Mouse (Mus musculus) gastrocnemius, adult 18-20 months (tissue): ENCODE data around the gene Kcne3. TPM values are rescaled to one million over a fixed set of nuclear protein-coding genes. Genes with fewer than 3 reads are reported as not detected.
A peak's percentile ranks its signal among the peaks of the same experiment; 100 is the strongest.

ENCODE experiments used
- DNase-seq: peaks from one replicate; pipeline ENCODE4 v3.0.0; 2021; ENCODE audit warnings: low spot score
- long read RNA-seq, 2 experiments: library from polyadenylated mRNA; stranded (forward); transcript quantifications; one replicate each; pipeline ENCODE4 v2.0.0; 2021
- total RNA-seq, 2 experiments: library from RNA; stranded (reverse); gene quantifications; 2 replicates each; pipeline ENCODE4 v1.2.3; 2021

Gene Kcne3
- total RNA-seq, result under 1 TPM; 0.39 to 0.55 TPM
- long read RNA-seq, experiment 1, result 0 reads
- long read RNA-seq, experiment 2, result 0 reads

DNA sequence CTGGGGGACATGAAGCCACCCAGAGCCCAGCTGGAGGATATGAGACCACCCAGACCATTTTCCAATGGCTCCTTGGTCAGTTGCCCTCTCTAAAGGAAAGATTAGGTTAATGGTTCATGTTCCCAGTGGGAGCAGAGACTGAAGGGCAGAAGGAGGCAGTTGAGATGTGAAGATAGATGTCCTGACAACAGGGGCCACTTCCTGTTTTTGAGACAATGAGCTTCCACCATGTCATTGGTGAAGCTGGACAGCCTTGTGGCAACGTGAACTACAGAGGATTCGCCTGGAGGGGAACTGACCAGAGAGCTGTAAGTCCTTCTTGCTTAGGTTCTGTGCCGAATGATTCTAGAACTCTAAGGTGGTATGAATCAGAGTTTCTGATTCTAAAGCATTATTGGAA, at the start of gene Kcne3:
Gene Kcne3 (plus strand): TSS at position 234 of the 400 bp plus-strand sequence.
- no peak for DNase-seq

DNA sequence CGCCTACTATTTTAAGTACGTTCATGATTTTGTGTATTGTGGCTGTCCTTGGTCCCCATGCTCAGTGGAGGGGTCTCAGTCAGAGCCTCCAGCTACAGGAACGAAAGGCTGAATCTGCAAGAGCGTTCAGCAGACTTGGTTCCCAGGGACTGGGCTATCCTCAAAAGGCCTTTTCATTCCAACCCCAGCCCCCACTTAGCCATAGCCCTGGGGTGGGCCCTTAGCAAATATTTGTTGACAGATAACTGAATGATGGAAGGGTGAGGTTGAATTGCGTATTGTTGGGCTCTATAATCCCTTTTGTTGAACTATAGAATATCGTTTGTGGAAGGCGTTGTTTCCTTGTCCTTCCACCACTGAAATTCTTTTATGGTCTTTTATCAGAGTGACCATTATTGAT, 49.8 kb upstream of the Kcne3 start:
- no peak for DNase-seq

GRCm38 (mm10) chr7:100128262-100129041, 47.9 kb upstream of the Kcne3 start:
- no peak for DNase-seq

DNA sequence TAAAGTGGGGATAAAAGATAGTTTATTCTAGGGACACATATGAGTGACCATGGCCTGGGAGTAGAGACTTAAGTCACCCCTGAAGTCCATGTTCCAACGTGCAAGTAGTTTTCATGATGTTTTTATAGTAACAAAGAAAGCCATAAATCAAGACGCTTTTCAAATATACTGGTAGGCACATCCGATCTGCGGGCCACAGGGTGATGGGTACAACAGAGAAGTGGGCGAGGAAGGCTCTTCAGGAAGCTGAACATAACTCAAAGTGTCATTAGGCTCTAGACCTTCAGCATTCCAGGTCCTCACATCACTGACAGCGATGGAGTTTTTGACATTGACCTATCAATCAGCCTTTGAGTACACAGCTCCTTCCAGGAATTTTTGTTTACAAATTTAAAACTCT, 45.7 kb upstream of the Kcne3 start:
- DNase-seq, result no peak

DNA sequence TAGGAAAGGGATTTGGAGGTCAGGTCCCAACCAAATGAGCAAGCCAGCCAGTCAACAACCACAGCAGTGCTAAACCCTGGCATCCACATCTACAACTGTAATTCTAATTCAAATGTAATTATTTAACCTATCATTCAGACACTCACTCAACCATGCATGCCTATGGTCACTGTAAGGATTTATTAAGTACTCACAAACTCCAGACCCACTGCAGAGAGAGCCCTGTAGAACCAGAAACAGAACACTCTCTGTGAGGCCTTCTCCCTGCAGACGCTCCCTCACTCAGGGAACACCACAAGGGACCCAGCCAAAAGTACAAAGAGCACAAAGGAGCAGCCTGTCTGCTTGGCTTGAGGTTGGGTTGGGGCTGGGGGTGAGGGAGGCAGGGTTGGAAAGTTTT, 43.9 kb upstream of the Kcne3 start:
- DNase-seq, result no peak

DNA sequence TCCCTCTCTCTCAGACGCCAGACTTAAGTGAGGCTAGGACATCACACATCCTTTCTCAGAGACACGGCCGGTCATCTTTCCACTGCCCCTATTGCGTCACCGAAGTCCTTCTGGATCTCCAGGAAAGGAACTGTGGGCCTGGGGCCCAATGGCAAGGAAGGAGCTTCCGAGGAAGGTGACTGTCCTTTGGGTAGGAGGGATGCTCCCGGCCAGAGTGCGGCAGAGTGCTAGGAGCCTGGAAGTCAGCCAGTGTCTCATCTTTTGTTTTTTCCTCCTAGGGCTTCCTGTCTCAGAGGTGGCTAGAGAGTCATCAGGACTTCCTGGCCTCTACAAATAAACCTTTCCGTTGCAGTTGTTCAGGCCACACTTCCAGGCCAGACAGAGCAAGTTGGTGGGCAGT, 39.3 kb upstream of the Kcne3 start:
- DNase-seq, result no peak

- no peak for DNase-seq
Measured at GRCm38 (mm10) chr7:100138075-100138474, 38.2 kb upstream of the Kcne3 start.

DNA sequence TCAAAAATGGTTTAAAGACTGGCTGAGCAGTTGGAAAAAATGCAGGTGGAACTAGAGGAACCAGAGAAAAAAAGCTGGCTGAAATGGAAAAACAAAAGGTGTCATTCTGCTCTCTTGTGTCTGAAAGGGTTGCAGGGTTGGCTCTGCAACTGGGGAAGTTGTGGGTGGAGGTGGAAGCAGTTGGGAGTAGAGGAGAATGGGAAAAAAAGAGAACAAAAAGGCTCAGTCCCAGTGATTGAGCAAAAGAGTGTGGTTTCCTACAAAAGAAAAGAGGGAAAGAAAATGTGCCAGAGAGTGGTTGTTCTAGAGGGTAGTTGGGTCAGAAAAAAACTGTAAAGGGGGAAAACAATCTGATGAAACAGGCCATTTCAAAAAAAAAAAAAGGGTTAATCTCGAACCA, 35.7 kb upstream of the Kcne3 start:
- no peak for DNase-seq

GRCm38 (mm10) chr7:100148586-100148985, 27.7 kb upstream of the Kcne3 start:
- no peak for DNase-seq

DNA sequence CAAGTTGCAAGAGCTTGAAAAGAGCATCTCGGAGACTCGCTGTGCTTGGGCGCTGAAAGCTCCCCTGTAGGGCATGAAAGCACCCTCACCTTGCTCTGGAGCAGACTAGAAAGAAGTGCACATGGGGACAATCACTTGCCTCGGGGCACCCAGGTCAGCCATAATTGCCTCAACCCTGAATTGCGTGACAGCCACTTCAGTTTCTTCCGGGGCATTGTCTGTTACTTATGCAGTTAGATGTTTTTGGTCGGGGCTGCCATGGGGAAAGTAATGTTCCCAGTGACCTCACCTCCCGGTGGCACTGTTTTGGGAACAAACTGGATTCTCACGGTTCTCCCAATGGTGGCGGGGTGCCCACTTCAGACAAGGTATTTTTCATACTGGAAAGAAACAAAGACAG, 26.2 kb upstream of the Kcne3 start:
- no peak for DNase-seq

GRCm38 (mm10) chr7:100150626-100151025, 25.7 kb upstream of the Kcne3 start:
- DNase-seq, result no peak

- no peak for DNase-seq
Measured at GRCm38 (mm10) chr7:100157669-100158068, 18.6 kb upstream of the Kcne3 start.

DNA sequence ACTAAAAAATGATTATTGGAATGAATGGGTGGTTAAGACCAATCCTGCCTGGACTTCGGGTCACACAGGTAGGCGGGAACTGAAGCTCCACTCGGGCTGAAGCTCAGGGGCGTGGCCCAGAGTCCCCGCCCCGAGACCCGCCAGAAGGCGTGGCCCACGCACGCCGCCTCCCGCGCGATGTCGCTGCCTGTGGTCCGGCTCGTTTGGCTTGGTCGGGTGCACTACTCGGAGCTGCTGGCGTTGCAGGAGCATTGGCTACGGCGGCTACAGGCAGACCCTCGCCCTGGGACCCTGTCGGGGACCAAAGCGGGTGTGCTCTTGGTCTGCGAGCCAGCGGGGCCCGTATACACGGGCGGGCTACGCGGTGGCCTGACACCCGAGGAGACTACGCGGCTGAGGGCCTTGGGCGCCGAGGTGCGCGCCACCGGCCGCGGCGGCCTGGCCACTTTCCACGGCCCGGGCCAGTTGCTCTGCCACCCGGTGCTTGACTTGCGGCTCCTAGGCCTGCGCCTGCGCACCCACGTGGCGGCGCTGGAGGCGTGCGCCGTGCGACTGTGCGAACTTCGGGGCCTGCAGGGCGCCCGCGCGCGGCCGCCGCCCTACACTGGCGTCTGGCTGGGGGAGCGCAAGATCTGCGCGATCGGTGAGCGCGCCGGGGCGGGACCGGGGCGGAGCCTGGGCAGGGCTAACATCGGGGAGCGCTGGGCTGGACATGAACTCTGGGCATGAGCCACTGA, 17.0 kb upstream of the Kcne3 start, which contains the start of gene Lipt2:
Gene Lipt2 (plus strand): TSS at position 173 of the 737 bp plus-strand sequence.
- peak; percentile 94 for DNase-seq

GRCm38 (mm10) chr7:100160006-100160405, 16.3 kb upstream of the Kcne3 start:
- no peak for DNase-seq

DNA sequence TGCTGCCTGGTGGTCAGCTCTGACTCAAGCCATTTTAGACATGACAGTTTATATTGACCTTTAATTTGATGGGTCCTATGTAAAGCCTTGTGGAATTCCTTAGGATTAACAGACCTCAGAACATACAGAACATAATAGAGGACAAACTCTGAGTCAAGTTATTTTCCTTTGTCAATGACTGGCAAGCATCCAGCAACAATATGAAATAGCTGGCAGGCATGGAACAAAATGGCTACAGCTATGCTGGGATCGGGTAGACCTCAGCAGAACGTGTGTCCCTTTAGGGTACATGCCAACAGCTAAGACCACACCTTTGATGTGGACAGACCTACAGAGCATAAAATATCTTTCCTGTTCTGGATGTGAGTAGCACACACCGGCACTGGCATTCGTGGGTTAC, 12.8 kb upstream of the Kcne3 start:
- no peak for DNase-seq

GRCm38 (mm10) chr7:100168654-100169053, 7.6 kb upstream of the Kcne3 start:
- no peak for DNase-seq

GRCm38 (mm10) chr7:100170756-100171155, 5.5 kb upstream of the Kcne3 start:
- DNase-seq, result no peak

GRCm38 (mm10) chr7:100178016-100178890, 2.0 kb downstream of the Kcne3 start:
- peak; percentile 51 for DNase-seq

GRCm38 (mm10) chr7:100178891-100179233, 2.6 kb downstream of the Kcne3 start:
- DNase-seq, result no peak

GRCm38 (mm10) chr7:100179394-100179793, 3.1 kb downstream of the Kcne3 start:
- DNase-seq, result no peak

DNA sequence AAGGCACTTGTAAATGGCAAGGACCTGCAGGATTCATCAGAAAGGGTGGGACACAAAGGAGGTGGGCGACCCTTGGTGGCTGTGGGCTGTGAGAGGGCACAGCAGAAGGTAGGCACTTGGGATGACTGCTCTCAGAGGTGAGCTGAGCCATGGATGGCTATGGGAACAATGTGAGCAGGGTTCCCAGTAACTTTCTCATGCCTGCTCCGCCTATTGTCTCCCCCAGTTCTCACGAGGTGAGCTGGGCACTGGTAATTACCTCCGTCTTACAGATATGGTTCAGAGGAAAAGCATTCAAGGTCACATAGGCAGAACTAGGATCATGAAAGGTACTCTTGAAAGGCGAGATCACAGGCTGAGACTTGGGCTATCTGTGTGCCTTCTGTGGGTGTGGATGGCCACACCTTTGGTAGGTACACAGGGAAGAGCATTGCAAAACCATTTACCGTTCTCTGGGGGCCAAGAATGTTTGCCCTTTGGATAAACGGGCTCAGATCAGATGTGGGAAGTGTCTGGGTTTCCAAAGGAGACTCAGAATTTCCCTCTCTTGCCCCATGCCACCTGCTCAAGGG, 3.6 kb downstream of the Kcne3 start:
- no peak for DNase-seq

DNA sequence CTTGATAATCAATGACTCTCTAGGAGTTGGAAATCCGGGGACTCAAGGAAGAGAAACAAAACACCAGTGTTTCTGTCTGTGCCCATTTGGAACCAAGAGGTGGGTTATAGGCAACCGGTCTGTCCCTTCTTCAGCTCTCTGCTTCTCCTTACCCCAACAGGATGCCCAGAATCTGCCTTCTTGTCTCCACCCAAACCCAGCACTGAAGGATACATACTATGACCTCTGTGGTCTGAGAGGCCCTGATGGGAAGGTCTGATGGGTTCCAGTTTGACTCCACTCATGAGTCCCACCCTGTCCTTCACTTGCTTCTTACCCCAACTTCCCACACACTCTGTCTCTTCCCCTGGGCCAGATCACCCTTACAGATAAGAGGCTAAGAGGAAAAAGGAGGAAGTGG, 4.9 kb downstream of the Kcne3 start:
- no peak for DNase-seq
